Mouse (Mus musculus): Measurements from ENCODE around the gene Cdkl2.

The Cdkl2 gene

GRCm38 (mm10) chr5:92043783-92044182 is at the start of gene Cdkl2:
Cdkl2 (minus strand) TSS chr5:92043883.
- DNase-seq (ENCODE audit: low spot score in 2 of 2): no peak

GRCm38 (mm10) chr5:92087469-92087868 is 43.8 kb upstream of the Cdkl2 start:
- no peak for DNase-seq (ENCODE audit: low spot score in 2 of 2)

GRCm38 (mm10) chr5:92085821-92086550 is 42.3 kb upstream of the Cdkl2 start:
- no peak for DNase-seq (ENCODE audit: low spot score in 2 of 2)

GRCm38 (mm10) chr5:92085246-92085645 is 41.6 kb upstream of the Cdkl2 start:
- no peak for DNase-seq (ENCODE audit: low spot score in 2 of 2)

GRCm38 (mm10) chr5:92083417-92084038 is 39.8 kb upstream of the Cdkl2 start, which contains the start of gene G3bp2:
G3bp2 (minus strand) TSS chr5:92083719.
- DNase-seq (ENCODE audit: low spot score in 2 of 2): peak; percentile 97 to 98

GRCm38 (mm10) chr5:92082821-92083401 is 39.2 kb upstream of the Cdkl2 start:
- peak in 1 of 2 experiments; percentile 69 for DNase-seq (ENCODE audit: low spot score in 2 of 2)

GRCm38 (mm10) chr5:92081326-92081725 is 37.6 kb upstream of the Cdkl2 start:
- DNase-seq (ENCODE audit: low spot score in 2 of 2): no peak

- DNase-seq (ENCODE audit: low spot score in 2 of 2): no peak
These were observed 36.7 kb upstream of the Cdkl2 start for GRCm38 (mm10) chr5:92080400-92080799.

- no peak for DNase-seq (ENCODE audit: low spot score in 2 of 2)
These were observed 35.6 kb upstream of the Cdkl2 start for GRCm38 (mm10) chr5:92079304-92079703.

- no peak for DNase-seq (ENCODE audit: low spot score in 2 of 2)
These were observed 35.1 kb upstream of the Cdkl2 start for GRCm38 (mm10) chr5:92078751-92079150.

- DNase-seq (ENCODE audit: low spot score in 2 of 2): no peak
These were observed 32.6 kb upstream of the Cdkl2 start for GRCm38 (mm10) chr5:92076273-92076672.

GRCm38 (mm10) chr5:92074061-92074460 is 30.4 kb upstream of the Cdkl2 start:
- DNase-seq (ENCODE audit: low spot score in 2 of 2): no peak

GRCm38 (mm10) chr5:92063192-92063591 is 19.5 kb upstream of the Cdkl2 start:
- no peak for DNase-seq (ENCODE audit: low spot score in 2 of 2)

GRCm38 (mm10) chr5:92052866-92053265 is 9.2 kb upstream of the Cdkl2 start:
- no peak for DNase-seq (ENCODE audit: low spot score in 2 of 2)

GRCm38 (mm10) chr5:92050419-92050818 is 6.7 kb upstream of the Cdkl2 start:
- no peak for DNase-seq (ENCODE audit: low spot score in 2 of 2)

GRCm38 (mm10) chr5:92042377-92043348 is 1.0 kb downstream of the Cdkl2 start:
- peak; percentile 90 to 95 for DNase-seq (ENCODE audit: low spot score in 2 of 2)

- no peak for DNase-seq (ENCODE audit: low spot score in 2 of 2)
These were observed 23.7 kb downstream of the Cdkl2 start for GRCm38 (mm10) chr5:92019960-92020359.

GRCm38 (mm10) chr5:92011756-92012155 is 31.9 kb downstream of the Cdkl2 start:
- DNase-seq (ENCODE audit: low spot score in 2 of 2): no peak

GRCm38 (mm10) chr5:92009827-92010226 is 33.9 kb downstream of the Cdkl2 start:
- DNase-seq (ENCODE audit: low spot score in 2 of 2): no peak

- peak in 1 of 2 experiments; percentile 14 for DNase-seq (ENCODE audit: low spot score in 2 of 2)
These were observed 40.7 kb downstream of the Cdkl2 start for GRCm38 (mm10) chr5:92003011-92003410.

- DNase-seq (ENCODE audit: low spot score in 2 of 2): peak; percentile 26 to 29
These were observed 42.9 kb downstream of the Cdkl2 start for GRCm38 (mm10) chr5:92000770-92001169.

- DNase-seq (ENCODE audit: low spot score in 2 of 2): no peak
These were observed 49.1 kb downstream of the Cdkl2 start for GRCm38 (mm10) chr5:91994546-91994945.
